Mouse (Mus musculus) megakaryocyte, embryonic 14.5 days (primary cell): ENCODE results near the gene Neo1. TPM values are rescaled to one million over a fixed set of nuclear protein-coding genes. Genes with fewer than 3 reads are reported as not detected.

Experiments used
- H3K27me3 ChIP-seq: replicated peaks from 2 replicates; pipeline ENCODE3; 2012; ENCODE audit warnings: inconsistent platforms
- H3K36me3 ChIP-seq: replicated peaks from 2 replicates; pipeline ENCODE3; 2012; ENCODE audit warnings: low read length, inconsistent platforms, mixed read lengths
- H3K4me1 ChIP-seq: 2 replicates; pipeline ENCODE4 v1.6.1; 2012; ENCODE audit warnings: inconsistent platforms
- H3K4me3 ChIP-seq: replicated peaks from 2 replicates; pipeline ENCODE3; 2012; ENCODE audit warnings: moderate library complexity, mild to moderate bottlenecking, inconsistent platforms
- H3K9me3 ChIP-seq: 2 replicates; pipeline ENCODE4 v1.6.1; 2012; ENCODE audit warnings: inconsistent platforms
- FLI1 ChIP-seq: IDR thresholded peaks from 2 replicates; pipeline ENCODE4 v1.6.1; 2012; ENCODE audit warnings: low read length, inconsistent platforms, mixed read lengths
- GATA1 ChIP-seq: IDR thresholded peaks from 3 replicates; pipeline ENCODE4 v1.6.1; 2012; ENCODE audit warnings: mixed read lengths, low read length, inconsistent platforms, borderline replicate concordance
- polyA plus RNA-seq: library from polyadenylated mRNA; stranded (reverse); fragments of >175 nt; gene quantifications from 2 replicates; pipeline ENCODE4 v1.2.3, GENCODE M21; 2012; ENCODE audit warnings: low replicate concordance; ENCODE audit not compliant: insufficient read depth

Neo1 gene
- polyA plus RNA-seq, 1 experiment = 0.37 TPM

DNA sequence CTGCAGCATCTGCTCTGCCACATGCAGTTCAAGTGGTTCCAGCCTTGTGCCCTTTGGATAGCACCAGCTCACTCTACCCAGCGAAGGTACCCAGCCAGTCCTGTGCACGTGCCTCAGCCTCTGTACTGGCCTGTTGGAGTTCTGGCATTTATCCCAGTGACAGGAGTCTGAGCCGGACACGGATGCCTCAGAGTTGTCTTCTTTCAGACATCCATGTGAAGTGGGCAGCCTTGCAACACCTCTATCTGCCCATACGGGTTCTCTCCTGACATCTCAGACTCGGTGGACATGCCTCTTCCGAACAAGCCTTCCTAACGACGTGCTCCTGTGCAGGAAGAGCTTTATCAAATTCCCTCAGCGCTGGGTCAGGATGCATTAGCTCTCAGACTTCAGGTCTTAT is 165.1 kb downstream of the Neo1 start:
- Histone ChIP-seq H3K36me3 (no peaks in the 10 kb centered on the region), H3K9me3 (no peaks in the 10 kb centered on the region), H3K4me1 (peaks cover 4% of the 10 kb centered on the region; the same call in 1 of the 2 replicates), H3K27me3 (peaks cover 46% of the 10 kb centered on the region), H3K4me3 (no peak overlapping the region)
- no peak for TF ChIP-seq GATA1
- no peak for TF ChIP-seq FLI1

DNA sequence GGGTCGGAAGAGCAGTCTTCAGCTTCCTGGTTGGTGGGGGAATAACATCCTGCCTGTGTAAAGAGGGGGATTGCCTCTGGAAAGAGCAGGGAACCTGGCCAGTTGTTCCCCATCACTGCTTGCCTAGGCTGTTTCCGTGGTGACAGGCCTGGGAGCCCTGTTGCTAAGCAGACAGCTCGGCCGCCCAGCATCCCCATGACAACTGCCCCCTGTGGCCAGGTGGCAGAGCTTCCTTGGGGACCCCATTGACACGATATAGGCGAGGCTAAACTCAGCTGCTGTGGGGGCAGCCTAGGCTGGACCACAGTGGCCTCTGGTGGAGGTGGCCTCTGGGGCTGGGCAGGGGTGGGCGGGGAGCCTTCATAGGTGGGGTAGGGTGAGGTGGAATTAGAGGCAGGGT is 172.4 kb downstream of the Neo1 start:
- H3K9me3 ChIP-seq = no peaks in the 10 kb centered on the region
- no peak for TF ChIP-seq FLI1
- TF ChIP-seq GATA1 = no peak
- no peak overlapping the region for H3K4me3 ChIP-seq
- no peaks in the 10 kb centered on the region for H3K36me3 ChIP-seq
- H3K27me3 ChIP-seq = peaks cover 58% of the 10 kb centered on the region
- peaks cover 5% of the 10 kb centered on the region; the same call in 1 of the 2 replicates for H3K4me1 ChIP-seq

DNA sequence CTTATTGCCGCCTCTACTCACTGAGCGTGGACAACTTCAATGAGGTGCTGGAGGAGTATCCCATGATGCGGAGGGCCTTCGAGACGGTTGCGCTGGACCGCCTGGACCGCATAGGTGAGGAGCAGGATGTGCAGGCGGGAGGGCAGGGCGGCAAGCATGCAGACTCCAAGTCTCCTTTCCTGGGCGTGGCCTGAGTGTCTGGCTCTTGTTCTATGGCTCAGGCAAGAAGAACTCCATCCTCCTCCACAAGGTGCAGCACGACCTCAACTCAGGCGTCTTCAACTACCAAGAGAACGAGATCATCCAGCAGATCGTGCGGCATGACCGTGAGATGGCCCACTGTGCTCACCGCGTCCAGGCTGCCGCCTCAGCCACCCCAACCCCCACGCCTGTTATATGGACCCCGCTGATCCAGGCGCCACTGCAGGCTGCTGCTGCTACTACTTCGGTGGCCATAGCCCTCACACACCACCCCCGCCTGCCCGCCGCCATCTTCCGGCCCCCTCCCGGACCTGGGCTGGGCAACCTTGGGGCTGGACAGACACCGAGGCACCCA is 177.1 kb downstream of the Neo1 start:
- Histone ChIP-seq H3K36me3 (no peaks in the 10 kb centered on the region), H3K4me1 (peaks cover 5% of the 10 kb centered on the region; the same call in 1 of the 2 replicates), H3K27me3 (peaks cover 75% of the 10 kb centered on the region), H3K9me3 (no peaks in the 10 kb centered on the region), H3K4me3 (peak overlapping the region; percentile 53)
- no peak for TF ChIP-seq FLI1
- TF ChIP-seq GATA1 = no peak

DNA sequence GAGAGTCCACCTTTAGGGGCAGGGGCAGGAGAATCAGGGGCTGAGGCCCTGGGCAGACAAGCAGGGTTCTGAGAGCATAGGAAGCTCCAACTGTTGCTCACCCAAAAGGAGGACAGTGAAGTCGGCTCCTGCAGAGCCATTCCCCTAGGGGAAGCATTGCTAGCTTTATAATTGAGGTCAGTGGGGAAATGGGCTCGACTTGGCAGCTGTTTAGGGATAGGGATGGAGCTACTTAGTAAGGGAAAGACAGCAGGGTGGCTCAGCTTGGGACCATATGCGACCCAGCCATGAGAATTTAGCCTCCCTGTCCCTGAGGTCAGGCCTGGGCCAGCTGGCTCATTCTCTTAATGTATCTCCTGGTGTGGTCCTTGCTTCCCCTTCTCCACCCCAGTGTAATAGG is 181.3 kb downstream of the Neo1 start:
- Histone ChIP-seq H3K36me3 (no peaks in the 10 kb centered on the region), H3K27me3 (peaks cover 89% of the 10 kb centered on the region), H3K4me1 (peaks cover 12% of the 10 kb centered on the region; the same call in 1 of the 2 replicates), H3K4me3 (no peak overlapping the region), H3K9me3 (no peaks in the 10 kb centered on the region)
- no peak for TF ChIP-seq FLI1
- no peak for TF ChIP-seq GATA1

DNA sequence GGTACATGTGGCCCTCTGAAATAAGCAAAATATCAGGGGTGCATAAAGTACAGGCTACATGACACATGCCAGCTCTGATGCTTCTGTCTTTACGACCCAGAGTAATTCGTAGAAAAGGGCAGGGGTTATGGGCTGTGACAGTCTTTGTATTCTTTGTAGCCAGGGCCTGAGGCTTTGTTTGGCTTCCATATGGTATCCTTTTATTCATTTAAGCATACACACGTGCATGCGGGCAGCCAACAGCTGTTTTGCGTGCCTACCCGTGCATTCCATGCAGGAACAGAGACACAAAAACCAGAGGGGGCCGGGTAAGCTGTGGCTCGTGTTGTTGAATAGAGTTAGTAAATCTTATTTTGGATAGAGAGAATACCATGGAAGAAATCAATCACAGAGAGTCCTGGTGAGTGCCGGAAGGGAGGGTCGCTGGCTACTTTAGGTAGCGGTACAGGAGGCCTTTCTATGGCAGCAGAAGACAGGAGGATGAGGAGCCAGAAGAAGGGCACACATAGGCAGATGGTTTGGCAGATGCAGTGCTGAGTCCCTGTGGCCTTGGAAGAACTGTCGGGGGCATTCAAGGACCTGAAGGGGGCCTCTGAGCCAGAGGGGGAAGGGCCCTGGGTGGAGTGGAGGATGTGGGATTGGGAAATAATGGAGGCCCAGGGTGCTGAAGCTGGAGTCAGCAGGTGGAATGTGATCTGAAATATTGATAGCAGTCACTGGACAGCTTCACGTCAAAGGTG is 186.5 kb downstream of the Neo1 start:
- H3K9me3 ChIP-seq = no peaks in the 10 kb centered on the region
- TF ChIP-seq GATA1 (no peak), FLI1 (no peak)
- H3K27me3 ChIP-seq = peaks cover 96% of the 10 kb centered on the region
- peaks cover 26% of the 10 kb centered on the region for H3K4me1 ChIP-seq
- no peak overlapping the region for H3K4me3 ChIP-seq
- H3K36me3 ChIP-seq = no peaks in the 10 kb centered on the region

DNA sequence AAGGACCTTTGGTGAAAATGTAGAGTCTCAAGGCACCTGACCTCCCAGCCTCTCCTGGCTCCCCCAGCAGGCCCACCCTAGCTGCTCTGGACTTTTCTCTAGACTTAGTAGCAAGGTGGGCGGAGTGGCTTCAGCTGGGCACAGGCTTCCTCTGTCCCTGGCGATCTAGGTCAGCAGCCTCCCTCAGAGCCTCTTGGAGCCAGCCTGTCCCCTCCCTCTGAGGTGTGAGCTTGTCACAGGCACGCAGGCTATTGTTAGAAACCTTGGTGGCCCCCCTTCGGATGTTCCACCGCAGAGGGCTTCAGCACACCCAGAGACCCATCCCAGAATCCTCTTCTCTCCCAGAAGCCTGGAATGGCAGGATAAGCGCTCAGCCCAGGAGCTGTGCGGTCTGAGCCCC is 188.6 kb downstream of the Neo1 start:
- peaks cover 26% of the 10 kb centered on the region for H3K4me1 ChIP-seq
- no peaks in the 10 kb centered on the region for H3K9me3 ChIP-seq
- peak overlapping the region; percentile 10 for H3K4me3 ChIP-seq
- TF ChIP-seq FLI1 = no peak
- no peak for TF ChIP-seq GATA1
- H3K27me3 ChIP-seq = peaks cover 91% of the 10 kb centered on the region
- no peaks in the 10 kb centered on the region for H3K36me3 ChIP-seq

DNA sequence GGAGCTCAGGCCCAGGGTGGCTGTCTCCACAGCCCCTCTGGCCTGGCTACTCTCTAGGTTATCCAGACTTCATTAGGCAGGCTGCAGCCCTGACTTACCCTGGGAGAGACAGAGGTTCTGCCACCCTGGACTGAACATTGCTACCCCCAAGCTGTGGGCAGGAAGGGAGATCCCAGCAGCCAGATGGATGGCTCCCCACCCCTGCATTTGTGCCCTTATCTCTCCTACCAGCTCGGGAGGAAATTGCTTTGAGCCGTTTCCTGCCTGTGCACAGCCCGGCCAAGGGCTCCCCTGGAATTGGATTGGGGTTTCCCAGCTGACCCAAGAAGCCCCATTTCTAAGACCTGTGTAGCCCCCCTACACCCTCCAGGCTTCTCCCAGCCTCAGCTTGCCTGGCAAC is 189.2 kb downstream of the Neo1 start:
- H3K4me1 ChIP-seq = peaks cover 26% of the 10 kb centered on the region
- H3K36me3 ChIP-seq = no peaks in the 10 kb centered on the region
- TF ChIP-seq FLI1 (no peak), GATA1 (no peak)
- peak overlapping the region; percentile 77 for H3K4me3 ChIP-seq
- H3K27me3 ChIP-seq = peaks cover 85% of the 10 kb centered on the region
- H3K9me3 ChIP-seq = no peaks in the 10 kb centered on the region

DNA sequence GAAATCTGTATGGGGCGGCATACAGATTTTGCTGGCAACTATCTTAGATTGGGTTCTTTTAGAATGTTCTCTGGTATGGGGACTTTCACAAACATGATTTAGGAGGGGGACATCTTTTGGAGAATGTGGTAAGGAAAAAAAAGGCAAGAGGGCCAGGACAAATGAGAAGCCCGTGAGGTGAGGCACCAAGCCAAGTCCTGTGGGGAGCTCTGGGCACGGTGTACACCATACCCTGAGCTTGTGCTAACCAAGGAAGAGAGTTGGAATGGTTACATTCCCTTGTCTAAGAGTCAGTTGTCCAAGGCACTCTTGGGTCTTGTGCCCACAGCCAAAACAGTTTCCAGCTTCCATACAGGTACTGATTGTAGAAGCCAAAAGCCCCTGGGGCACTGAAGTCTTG is 191.6 kb downstream of the Neo1 start:
- no peaks in the 10 kb centered on the region for H3K9me3 ChIP-seq
- H3K4me1 ChIP-seq = peaks cover 19% of the 10 kb centered on the region
- TF ChIP-seq FLI1 (no peak), GATA1 (no peak)
- no peaks in the 10 kb centered on the region for H3K36me3 ChIP-seq
- no peak overlapping the region for H3K4me3 ChIP-seq
- H3K27me3 ChIP-seq = peaks cover 81% of the 10 kb centered on the region

DNA sequence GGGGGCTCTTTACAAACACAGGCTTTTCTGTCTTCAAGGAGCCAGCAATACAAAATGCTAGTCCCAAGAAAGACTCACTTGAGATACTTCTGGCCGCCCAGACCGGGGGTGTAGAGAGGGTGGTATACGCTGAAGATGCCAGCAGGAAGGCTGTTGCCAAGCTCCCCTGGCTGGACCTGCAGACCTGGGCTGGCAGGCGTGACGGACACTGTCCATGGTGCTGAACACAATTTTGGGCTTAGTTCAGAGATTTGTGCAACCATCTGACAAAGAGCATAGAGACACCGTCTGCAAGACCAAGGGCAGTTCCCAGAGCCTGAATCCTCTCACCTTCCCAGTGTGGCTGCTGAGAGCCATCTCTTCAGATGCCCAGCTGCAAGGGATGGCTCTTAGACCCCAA is 194.6 kb downstream of the Neo1 start:
- no peaks in the 10 kb centered on the region for H3K9me3 ChIP-seq
- H3K4me1 ChIP-seq = peaks cover 9% of the 10 kb centered on the region
- H3K4me3 ChIP-seq = no peak overlapping the region
- H3K27me3 ChIP-seq = peaks cover 78% of the 10 kb centered on the region
- TF ChIP-seq GATA1 (no peak), FLI1 (no peak)
- H3K36me3 ChIP-seq = no peaks in the 10 kb centered on the region

DNA sequence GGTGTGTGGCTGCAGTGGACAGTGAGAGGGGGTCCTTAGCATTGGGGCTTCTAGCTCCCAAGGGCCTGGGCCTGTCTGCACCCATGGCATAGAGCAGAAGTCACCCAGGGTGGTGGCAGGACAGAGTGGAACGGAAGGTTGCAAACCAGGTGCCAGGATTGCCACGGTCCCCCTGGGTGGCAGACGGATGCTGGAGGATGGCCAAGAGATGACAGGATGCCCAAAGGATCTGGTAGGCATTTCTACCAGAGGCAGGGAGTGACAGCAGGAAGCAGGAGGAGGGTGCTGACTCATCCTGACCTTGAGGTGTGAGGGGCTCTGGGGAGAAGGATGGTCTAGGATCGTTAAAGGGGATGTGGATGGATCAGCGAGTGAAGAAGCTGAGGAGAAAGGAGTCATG is 197.7 kb downstream of the Neo1 start:
- Histone ChIP-seq H3K27me3 (peaks cover 73% of the 10 kb centered on the region), H3K36me3 (no peaks in the 10 kb centered on the region), H3K4me1 (0 out of 2 replicates have a peak, but pooled peaks cover 4% of the 10 kb centered on the region), H3K4me3 (no peak overlapping the region), H3K9me3 (no peaks in the 10 kb centered on the region)
- no peak for TF ChIP-seq FLI1
